Mouse (Mus musculus) kidney, adult 11 months (tissue): ENCODE results near the gene Rad9b.

Experiments
- DNase-seq: peaks from one replicate; pipeline ENCODE4 v3.0.0; 2022

Gene Rad9b

GRCm38 (mm10) chr5:122310699-122311098 lies 43.3 kb downstream of the Rad9b start:
- DNase-seq: no peak

DNA sequence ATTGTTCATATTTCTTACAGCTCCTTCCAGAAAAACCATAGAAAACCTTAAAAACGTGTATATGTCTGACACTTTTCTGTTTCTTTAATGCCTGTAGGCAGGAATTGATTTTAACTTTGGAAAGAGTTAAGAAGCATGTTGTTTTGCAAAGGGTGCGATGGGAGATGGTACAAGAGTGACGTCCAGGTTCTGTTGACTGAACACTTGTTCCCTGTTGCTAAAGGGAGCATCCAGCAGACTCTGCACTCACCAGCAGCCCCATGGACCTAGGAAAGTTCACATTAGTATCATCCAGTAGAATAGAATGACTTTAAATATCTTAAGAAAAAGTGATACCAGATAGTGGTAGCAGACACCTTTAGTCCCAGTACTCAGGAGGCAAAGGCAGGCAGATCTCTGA lies 47.5 kb downstream of the Rad9b start:
- DNase-seq: no peak

GRCm38 (mm10) chr5:122305472-122305871 lies 48.6 kb downstream of the Rad9b start:
- peak; percentile 83 for DNase-seq

DNA sequence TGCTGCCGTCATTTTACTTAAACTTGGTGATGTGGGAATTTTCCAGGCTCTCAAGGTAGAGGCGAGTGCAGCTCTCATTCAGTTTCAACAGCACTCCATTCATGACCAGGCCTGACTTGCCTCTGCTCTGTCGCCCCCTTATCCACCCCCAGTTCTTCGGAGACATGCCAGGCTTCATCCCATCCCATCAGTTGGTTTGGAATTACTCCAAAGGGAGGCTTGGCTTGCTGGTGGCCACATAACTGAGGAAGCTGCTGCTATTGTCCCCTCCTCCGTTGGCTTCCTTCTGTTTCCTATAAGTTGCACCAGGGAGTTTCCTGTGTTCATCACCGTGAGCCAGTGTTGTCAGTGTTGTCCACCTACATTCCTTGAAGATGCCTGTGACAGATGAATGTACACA lies 49.5 kb downstream of the Rad9b start:
- DNase-seq: no peak

DNA sequence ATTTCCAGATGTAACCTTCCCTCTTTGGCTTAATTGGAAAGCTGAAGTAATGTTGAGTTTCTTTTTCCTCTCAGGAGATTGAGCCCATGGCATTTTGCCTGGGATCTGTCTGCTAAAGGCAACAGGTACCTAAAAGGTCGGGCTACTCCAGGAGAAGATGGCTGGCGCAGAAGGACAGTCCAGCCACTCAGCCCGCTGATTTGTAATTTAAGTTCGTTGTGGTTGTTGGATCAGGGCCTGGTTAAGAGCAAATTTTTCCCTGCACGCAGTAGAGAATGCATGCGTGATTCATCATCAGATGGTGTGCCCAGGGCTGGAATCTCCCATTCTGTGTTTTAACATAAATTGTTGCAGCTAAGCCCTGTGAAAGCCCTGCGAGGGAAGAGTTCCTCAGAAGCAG lies 50.1 kb downstream of the Rad9b start:
- no peak for DNase-seq

- DNase-seq: no peak
Observed at GRCm38 (mm10) chr5:122302810-122303745, 51.0 kb downstream of the Rad9b start.

- no peak for DNase-seq
Observed at GRCm38 (mm10) chr5:122300071-122300518, 53.9 kb downstream of the Rad9b start.

DNA sequence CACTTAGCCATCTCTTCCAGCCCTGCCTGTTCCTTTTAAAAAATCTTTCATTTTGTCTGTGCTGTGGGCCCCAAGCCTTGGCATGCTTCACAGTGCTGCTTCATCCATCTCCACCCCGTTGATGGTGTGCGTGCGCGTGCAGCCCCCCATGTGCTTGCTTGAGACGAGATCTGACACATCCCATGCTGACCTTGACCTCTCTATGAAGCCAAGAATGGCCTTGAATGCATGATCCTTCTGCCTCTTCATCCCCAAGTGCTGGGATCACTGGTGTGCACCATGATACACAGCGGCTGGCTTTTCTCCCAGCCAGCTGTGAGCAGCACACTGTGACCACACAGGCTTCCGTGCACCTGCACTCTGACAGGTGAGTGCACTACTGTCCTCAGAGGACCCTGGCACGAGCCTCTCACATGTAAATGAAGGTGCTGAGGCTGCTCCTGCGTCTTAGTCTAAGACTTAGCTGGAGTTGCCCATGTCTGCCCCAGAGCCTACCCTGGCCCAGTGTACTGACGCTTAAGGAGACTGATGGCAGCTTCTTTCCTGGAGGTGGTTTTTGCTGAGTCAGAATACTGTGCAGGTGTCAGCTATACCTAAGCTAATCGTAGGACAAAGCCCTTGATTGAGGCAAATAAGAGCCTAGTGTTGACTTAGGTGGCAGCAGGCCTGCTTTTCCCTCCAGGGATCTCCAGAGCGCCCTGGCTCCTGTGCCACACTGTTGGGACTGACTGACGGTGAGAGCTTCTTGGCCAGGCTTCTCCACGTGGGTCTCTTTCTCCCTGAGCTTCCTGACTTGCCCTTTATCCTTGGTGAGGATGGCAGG lies 58.7 kb downstream of the Rad9b start:
- no peak for DNase-seq

GRCm38 (mm10) chr5:122294219-122294735 lies 59.8 kb downstream of the Rad9b start:
- DNase-seq: no peak

DNA sequence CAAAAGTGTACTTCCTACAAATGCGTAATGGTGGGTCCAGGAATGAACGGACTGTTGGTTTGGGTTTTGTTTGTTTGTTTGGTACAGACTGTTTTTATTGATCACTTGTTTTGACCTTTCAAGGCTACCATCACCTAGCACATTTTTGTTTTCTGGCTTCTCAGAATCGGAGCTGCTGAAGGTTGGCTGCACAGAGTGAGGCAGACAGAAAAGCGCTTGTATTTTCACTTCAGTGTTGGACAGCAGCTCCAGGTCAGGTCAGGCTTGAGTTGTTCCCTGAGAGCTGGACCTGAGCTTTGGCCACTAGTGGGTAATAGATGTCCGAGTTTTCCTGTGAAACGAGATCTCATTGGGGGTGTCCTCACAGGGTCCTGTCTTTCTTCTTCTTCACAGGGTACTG lies 60.9 kb downstream of the Rad9b start:
- DNase-seq: no peak

- DNase-seq: no peak
Observed at GRCm38 (mm10) chr5:122291553-122292339, 62.3 kb downstream of the Rad9b start.

DNA sequence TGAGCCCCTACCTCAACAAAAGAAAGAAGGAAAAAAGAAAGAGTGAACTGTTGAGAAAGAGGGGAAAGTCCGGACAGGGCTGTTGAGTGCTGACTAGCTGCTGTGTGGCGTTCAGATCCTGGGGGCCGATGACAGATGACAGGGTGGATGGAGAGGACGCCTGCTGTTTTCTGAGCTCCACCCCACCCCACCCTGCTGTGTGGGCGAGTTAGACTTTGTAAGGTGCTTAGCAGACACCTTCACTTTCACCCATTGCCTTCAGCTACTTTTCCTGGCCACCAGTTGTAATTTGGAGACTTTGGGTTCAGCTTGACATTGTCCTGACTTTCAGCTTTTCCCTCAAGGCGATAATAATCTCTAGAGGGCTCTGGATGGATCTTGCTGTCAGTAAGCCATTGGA lies 62.9 kb downstream of the Rad9b start:
- DNase-seq: no peak

DNA sequence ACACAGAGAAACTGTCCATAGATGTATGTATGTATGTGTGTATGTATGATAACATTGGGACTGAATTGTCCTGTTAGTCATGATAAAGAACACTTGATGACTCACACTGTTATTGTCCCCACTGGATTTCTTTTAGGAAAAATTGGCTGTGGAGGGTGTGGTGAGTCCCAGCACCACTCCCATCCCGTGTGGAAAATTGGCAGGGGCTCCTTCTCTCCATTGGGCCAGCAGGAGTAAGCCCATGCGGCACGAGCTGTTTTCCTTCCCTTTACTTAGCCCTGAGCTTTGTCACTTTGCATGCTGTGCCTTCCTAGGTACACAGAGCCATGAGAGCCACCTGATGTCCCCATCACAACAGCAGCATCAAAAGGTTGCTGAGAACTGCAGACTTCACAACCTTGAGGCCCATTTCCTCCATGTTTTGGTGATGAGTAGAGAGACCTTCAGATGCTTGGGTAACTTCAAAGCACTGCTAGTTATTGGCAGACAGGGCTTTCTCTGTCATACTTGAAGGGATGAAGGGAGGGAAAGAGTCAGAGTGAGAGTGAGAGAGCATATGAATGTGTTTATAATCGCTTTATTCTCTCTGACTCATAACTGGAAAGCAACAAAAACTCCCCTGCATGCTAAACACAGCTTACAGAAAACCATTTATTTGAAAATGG lies 65.8 kb downstream of the Rad9b start:
- no peak for DNase-seq

DNA sequence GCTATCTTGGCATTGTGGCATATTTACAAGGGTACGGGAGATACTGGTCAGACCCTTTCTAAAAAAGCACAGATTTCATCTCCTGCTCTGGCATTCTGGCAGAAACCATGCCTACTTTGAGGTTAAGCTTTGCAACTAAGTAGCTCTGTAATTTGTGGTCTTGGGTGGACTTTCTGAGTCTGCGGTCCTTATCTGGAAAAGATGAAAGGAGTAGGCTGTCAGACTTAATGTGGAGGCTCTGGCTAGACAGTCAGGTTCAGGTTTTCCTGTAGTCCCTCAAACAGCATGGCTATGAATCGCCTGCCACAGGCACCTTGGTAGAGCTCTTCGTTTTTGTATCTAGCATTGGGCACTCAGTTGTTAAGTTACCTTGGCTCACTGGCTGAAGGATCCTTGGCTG lies 67.0 kb downstream of the Rad9b start:
- DNase-seq: no peak

DNA sequence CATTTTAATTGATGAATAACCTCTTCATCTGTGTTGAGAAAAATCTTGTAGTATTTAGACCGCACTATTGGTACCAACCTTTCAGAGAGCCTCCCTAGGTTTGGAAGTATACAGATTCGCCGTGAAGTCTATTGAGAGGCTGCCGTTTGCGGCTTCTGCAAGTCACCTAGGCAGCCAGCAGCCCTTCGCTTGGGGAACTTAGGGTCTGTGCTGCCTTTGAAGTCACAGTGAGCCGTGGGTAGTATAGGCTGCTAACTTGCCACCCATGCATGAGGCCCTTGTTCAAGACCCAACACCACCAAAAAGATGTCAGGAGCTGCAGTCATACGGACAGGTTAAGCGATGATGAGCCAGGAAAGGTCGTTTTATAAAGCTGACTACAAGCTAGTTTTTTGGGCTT lies 67.8 kb downstream of the Rad9b start:
- DNase-seq: no peak

- DNase-seq: no peak
Observed at GRCm38 (mm10) chr5:122285767-122286150, 68.3 kb downstream of the Rad9b start.

DNA sequence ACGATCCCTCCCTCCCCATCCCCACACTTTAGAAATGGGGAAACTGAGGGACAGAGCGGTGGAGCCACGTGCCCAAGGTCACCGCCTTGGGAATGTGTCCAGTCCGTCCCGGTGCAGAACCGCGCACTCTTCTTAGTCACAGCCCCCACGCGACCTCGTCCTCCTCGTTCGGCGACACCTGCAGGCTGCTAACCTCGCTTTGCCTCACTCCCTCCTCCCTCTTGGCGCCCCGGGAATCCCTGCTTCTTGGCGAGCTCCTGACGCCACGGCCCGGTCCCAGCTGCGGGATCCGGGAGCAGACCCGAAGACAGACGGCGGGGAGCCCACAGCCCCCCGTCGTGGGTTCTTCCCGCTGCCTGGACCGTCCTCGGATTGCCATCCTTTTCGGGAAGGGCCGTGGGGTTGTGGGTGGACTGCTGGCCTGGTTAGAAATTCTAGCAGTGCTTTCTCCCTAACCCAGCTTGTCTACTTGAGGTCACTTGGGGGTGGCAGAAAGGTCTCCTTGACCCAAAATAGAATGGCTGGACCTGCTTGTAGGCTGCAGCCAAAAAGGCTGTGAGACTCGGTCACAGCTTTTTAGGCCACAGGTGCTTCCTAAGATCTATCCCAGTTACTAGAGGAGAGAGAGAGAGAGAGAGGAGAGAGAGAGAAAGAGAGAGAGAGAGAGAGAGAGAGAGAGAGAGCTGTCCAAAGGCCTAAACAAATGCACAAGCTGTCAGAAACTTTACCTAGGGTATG lies 68.8 kb downstream of the Rad9b start:
- peak; percentile 57 for DNase-seq

- peak; percentile 90 for DNase-seq
Observed at GRCm38 (mm10) chr5:122284183-122285028, 69.6 kb downstream of the Rad9b start, which contains the start of gene Pptc7. Gene Pptc7, plus strand, starts transcription at chr5:122284365.

DNA sequence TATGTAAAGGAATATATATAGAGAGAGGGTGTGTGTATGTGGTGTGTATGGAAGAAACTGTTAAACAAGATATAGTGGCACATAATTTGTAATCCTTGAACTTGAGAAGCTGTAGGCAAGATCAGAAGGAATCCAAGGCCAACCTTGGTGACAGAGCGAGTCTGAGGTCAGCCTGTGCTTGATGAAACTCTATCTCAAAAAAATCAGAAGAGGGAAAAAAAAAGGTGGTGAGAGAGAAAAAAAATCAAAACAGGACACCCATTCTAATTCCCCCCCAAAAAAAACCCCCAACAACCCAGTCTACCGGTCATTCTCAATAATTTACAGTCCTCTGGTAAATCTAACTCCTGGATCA lies 70.2 kb downstream of the Rad9b start:
- DNase-seq: no peak

- peak; percentile 87 for DNase-seq
Observed at GRCm38 (mm10) chr5:122280827-122281462, 73.1 kb downstream of the Rad9b start.
